Mouse (Mus musculus) CH12.LX (cell line): ENCODE measurements around the gene Vipr2. TPM values are rescaled to one million over a fixed set of nuclear protein-coding genes. Genes with fewer than 3 reads are reported as not detected.
A peak's percentile ranks its signal among the peaks of the same experiment; 100 is the strongest.

Experiments
- DNase-seq: peaks from one replicate; pipeline ENCODE4 v3.0.0-alpha.2; 2013; ENCODE audit errors: extremely low read depth
- H3K27ac ChIP-seq: 2 replicates; pipeline ENCODE4 v1.5.1; 2012; ENCODE audit warnings: low read depth, mild to moderate bottlenecking, control low read depth, moderate library complexity; ENCODE audit not compliant: insufficient read depth
- H3K27me3 ChIP-seq: replicated peaks from 2 replicates; pipeline ENCODE3; 2012; ENCODE audit warnings: inconsistent platforms
- H3K36me3 ChIP-seq, 2 experiments: replicated peaks in 1 of 2; 2 replicates each; pipeline versions ENCODE3 to v1.6.1; 2012; ENCODE audit warnings: inconsistent platforms in 1 of 2, low read length in 1 of 2, mild to moderate bottlenecking in 1 of 2, mixed read lengths in 1 of 2, moderate library complexity in 1 of 2; ENCODE audit not compliant: control insufficient read depth in 1 of 2, insufficient read depth in 1 of 2
- H3K4me1 ChIP-seq, 2 experiments: 2 replicates each; pipeline ENCODE4 v1.6.1; 2012; ENCODE audit warnings: inconsistent platforms in 1 of 2, moderate library complexity in 1 of 2; ENCODE audit not compliant: insufficient read depth in 2 of 2, control insufficient read depth in 1 of 2
- H3K4me2 ChIP-seq: 2 replicates; pipeline ENCODE4 v1.6.1; 2012; ENCODE audit warnings: low read depth, mild to moderate bottlenecking, control low read depth; ENCODE audit not compliant: poor library complexity, insufficient read depth, severe bottlenecking
- H3K4me3 ChIP-seq, 3 experiments: fragments of 150-350 bp in 1 of 3; sonication (generic) in 1 of 3; replicated peaks in 1 of 3; 2 replicates each; pipeline versions ENCODE3 to v1.5.1; 2011 to 2012; ENCODE audit warnings: low read depth in 2 of 3, low read length in 2 of 3, mild to moderate bottlenecking in 2 of 3, moderate library complexity in 2 of 3, control low read depth in 1 of 3, improper control_type of control experiment in 1 of 3, inconsistent platforms in 1 of 3, mixed read lengths in 1 of 3; ENCODE audit not compliant: poor library complexity in 1 of 3
- H3K79me2 ChIP-seq: replicated peaks from 2 replicates; pipeline ENCODE4 v1.6.1; 2012; ENCODE audit warnings: mild to moderate bottlenecking, moderate library complexity; ENCODE audit not compliant: control insufficient read depth, poor library complexity, insufficient read depth, severe bottlenecking; ENCODE audit errors: extremely low read depth
- H3K9ac ChIP-seq: 2 replicates; pipeline ENCODE4 v1.6.1; 2012; ENCODE audit warnings: low read depth, mild to moderate bottlenecking, control low read depth, moderate library complexity; ENCODE audit not compliant: insufficient read depth
- H3K9me3 ChIP-seq: replicated peaks from 2 replicates; pipeline ENCODE3; 2012; ENCODE audit warnings: low read length, inconsistent platforms, mixed read lengths
- BHLHE40 ChIP-seq: IDR thresholded peaks from 2 replicates; pipeline ENCODE4 v1.6.1; 2011; ENCODE audit warnings: mild to moderate bottlenecking, low read depth, low read length, improper control_type of control experiment
- CHD1 ChIP-seq: IDR thresholded peaks from 2 replicates; pipeline ENCODE4 v1.6.1; 2012; ENCODE audit warnings: low read depth, low read length, improper control_type of control experiment, inconsistent platforms
- CHD2 ChIP-seq: IDR thresholded peaks from 2 replicates; pipeline ENCODE4 v1.6.1; 2011; ENCODE audit warnings: low read length, improper control_type of control experiment
- CTCF ChIP-seq, 2 experiments: IDR thresholded peaks in 1 of 2; conservative IDR thresholded peaks in 1 of 2; 2 replicates each; pipeline ENCODE4 v1.5.1; 2011 to 2012; ENCODE audit warnings: low read depth in 2 of 2, low read length in 2 of 2, improper control_type of control experiment in 1 of 2, inconsistent platforms in 1 of 2, mild to moderate bottlenecking in 1 of 2, moderate library complexity in 1 of 2
- E2F4 ChIP-seq: IDR thresholded peaks from 2 replicates; pipeline ENCODE4 v1.6.1; 2011; ENCODE audit warnings: low read depth, low read length, improper control_type of control experiment; ENCODE audit not compliant: insufficient replicate concordance
- ELF1 ChIP-seq: IDR thresholded peaks from 2 replicates; pipeline ENCODE4 v1.6.1; 2014; ENCODE audit warnings: low read depth, mild to moderate bottlenecking, inconsistent platforms, low read length, improper control_type of control experiment
- ETS1 ChIP-seq: conservative IDR thresholded peaks from 2 replicates; pipeline ENCODE4 v1.6.1; 2012; ENCODE audit warnings: low read depth, mild to moderate bottlenecking, inconsistent platforms, low read length, improper control_type of control experiment, moderate library complexity
- GABPA ChIP-seq: IDR thresholded peaks from 2 replicates; pipeline ENCODE4 v1.6.1; 2012; ENCODE audit warnings: low read depth, low read length, improper control_type of control experiment, inconsistent platforms; ENCODE audit not compliant: insufficient replicate concordance
- IRF4 ChIP-seq: IDR thresholded peaks from 2 replicates; pipeline ENCODE4 v1.6.1; 2014; ENCODE audit warnings: low read depth, mild to moderate bottlenecking, inconsistent platforms, low read length, improper control_type of control experiment
- JUND ChIP-seq: conservative IDR thresholded peaks from 2 replicates; pipeline ENCODE4 v1.6.1; 2011; ENCODE audit warnings: low read depth, low read length, improper control_type of control experiment
- KAT2A ChIP-seq: IDR thresholded peaks from 2 replicates; pipeline ENCODE4 v1.6.1; 2012; ENCODE audit warnings: low read length, improper control_type of control experiment, inconsistent platforms; ENCODE audit not compliant: insufficient replicate concordance
- MAFK ChIP-seq: IDR thresholded peaks from 2 replicates; pipeline ENCODE4 v1.6.1; 2011; ENCODE audit warnings: low read length, improper control_type of control experiment; ENCODE audit not compliant: insufficient replicate concordance
- MAX ChIP-seq: IDR thresholded peaks from 2 replicates; pipeline ENCODE4 v1.6.1; 2011; ENCODE audit warnings: low read length, improper control_type of control experiment
- MEF2A ChIP-seq: IDR thresholded peaks from 2 replicates; pipeline ENCODE4 v1.6.1; 2014; ENCODE audit warnings: low read depth, mild to moderate bottlenecking, inconsistent platforms, low read length, improper control_type of control experiment, borderline replicate concordance
- MXI1 ChIP-seq: IDR thresholded peaks from 2 replicates; pipeline ENCODE4 v1.6.1; 2011; ENCODE audit warnings: mild to moderate bottlenecking, low read depth, low read length, improper control_type of control experiment
- MYC ChIP-seq: IDR thresholded peaks from 2 replicates; pipeline ENCODE4 v1.6.1; 2011; ENCODE audit warnings: low read depth, mild to moderate bottlenecking, improper control_type of control experiment, low read length
- NELFE ChIP-seq: IDR thresholded peaks from 2 replicates; pipeline ENCODE4 v1.6.1; 2011; ENCODE audit warnings: low read depth, low read length, improper control_type of control experiment
- POLR2A ChIP-seq: IDR thresholded peaks from 2 replicates; pipeline ENCODE4 v1.6.1; 2011; ENCODE audit warnings: low read depth, mild to moderate bottlenecking, improper control_type of control experiment, low read length
- RAD21 ChIP-seq: IDR thresholded peaks from 2 replicates; pipeline ENCODE4 v1.6.1; 2011; ENCODE audit warnings: low read depth, mild to moderate bottlenecking, low read length, improper control_type of control experiment, moderate library complexity
- RCOR1 ChIP-seq: conservative IDR thresholded peaks from 2 replicates; pipeline ENCODE4 v1.6.1; 2012; ENCODE audit warnings: low read depth, mild to moderate bottlenecking, inconsistent platforms, low read length, improper control_type of control experiment
- TCF12 ChIP-seq: IDR thresholded peaks from 2 replicates; pipeline ENCODE4 v1.6.1; 2014; ENCODE audit warnings: low read depth, mild to moderate bottlenecking, inconsistent platforms, low read length, improper control_type of control experiment
- USF1 ChIP-seq: IDR thresholded peaks from 2 replicates; pipeline ENCODE4 v1.6.1; 2014; ENCODE audit warnings: low read depth, mild to moderate bottlenecking, inconsistent platforms, low read length, improper control_type of control experiment
- USF2 ChIP-seq: conservative IDR thresholded peaks from 2 replicates; pipeline ENCODE4 v1.6.1; 2011; ENCODE audit warnings: low read depth, low read length, improper control_type of control experiment
- ZC3H11A ChIP-seq: IDR thresholded peaks from 2 replicates; pipeline ENCODE4 v1.6.1; 2012; ENCODE audit warnings: low read depth, mild to moderate bottlenecking, inconsistent platforms, low read length, improper control_type of control experiment
- dilution Hi-C: fragments of 300-500 bp; cut with MboI; formaldehyde crosslinking; loops from 2 replicates; pipeline ENCODE4 v1.14.3; 2020; ENCODE audit warnings: low sequenced_read_pairs; ENCODE audit not compliant: extremely low pct_unique_long_range_greater_than_20kb, extremely low pct_ligation_motif_present
- in situ Hi-C: fragments of 300-500 bp; cut with MboI; formaldehyde crosslinking; loops from 3 replicates; pipeline ENCODE4 v1.14.3; 2019; ENCODE audit warnings: low sequenced_read_pairs, low pct_ligation_motif_present, low pct_unique_long_range_greater_than_20kb, mixed read lengths
- polyA plus RNA-seq: library from polyadenylated mRNA; unstranded; fragments of >175 nt; gene quantifications from 2 replicates; pipeline ENCODE4 v1.2.1, GENCODE M21; 2012; ENCODE audit warnings: low read depth; ENCODE audit not compliant: insufficient read length
- total RNA-seq, 2 experiments: library from RNA; depleted of rRNA; stranded (reverse); fragments of 300-350 nt in 1 of 2; fragments of >200 nt in 1 of 2; gene quantifications; 2 replicates each; pipeline ENCODE4 v1.2.3; 2012 to 2014

Gene Vipr2
- total and polyA plus RNA-seq, 3 experiments = 0.05 to 0.19 TPM; not detected in 1

DNA sequence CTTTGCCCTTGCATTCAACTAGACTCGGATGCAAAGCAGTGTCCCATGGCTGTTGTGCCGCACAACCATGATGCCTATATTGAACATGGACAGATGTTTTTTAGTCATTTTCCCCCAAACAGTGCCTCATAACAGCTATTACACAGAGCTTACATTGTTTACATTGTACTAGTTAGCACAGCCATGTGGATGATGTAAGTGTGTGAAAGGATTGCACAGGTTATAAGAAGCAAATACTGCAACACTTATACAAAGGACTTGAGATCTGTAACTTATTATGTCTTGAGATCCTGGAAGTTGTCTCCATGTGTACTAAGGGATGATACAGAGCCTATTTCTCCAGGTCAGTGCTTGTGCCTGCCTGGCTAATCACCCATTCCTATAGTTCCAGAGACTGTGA lies 24.4 kb downstream of the Vipr2 start:
- Histone ChIP-seq H3K79me2 (no peaks in the 10 kb centered on the region), H3K36me3 (no peaks in the 10 kb centered on the region), H3K9me3 (no peaks in the 10 kb centered on the region), H3K9ac (peak overlapping the region; percentile 33; the same call in 1 of the 2 replicates), H3K4me3 (no peak overlapping the region), H3K4me1 (peaks cover 0 to 4% of the 10 kb centered on the region in 2 experiments; a peak in 1 of 4 replicates), H3K27me3 (no peaks in the 10 kb centered on the region), H3K27ac (no peak overlapping the region), H3K4me2 (no peak overlapping the region)
- in situ Hi-C loops = no loop called here
- DNase-seq = no peak
- no peak for TF ChIP-seq POLR2A
- TF ChIP-seq GABPA = no peak
- no peak for TF ChIP-seq RCOR1
- TF ChIP-seq CHD1 = no peak
- no peak for TF ChIP-seq MAFK
- no peak for TF ChIP-seq ZC3H11A
- no peak for TF ChIP-seq MXI1
- no peak for TF ChIP-seq E2F4
- no peak for TF ChIP-seq MAX
- TF ChIP-seq USF1 = no peak
- no peak for TF ChIP-seq NELFE
- dilution Hi-C loops = no loop called here

DNA sequence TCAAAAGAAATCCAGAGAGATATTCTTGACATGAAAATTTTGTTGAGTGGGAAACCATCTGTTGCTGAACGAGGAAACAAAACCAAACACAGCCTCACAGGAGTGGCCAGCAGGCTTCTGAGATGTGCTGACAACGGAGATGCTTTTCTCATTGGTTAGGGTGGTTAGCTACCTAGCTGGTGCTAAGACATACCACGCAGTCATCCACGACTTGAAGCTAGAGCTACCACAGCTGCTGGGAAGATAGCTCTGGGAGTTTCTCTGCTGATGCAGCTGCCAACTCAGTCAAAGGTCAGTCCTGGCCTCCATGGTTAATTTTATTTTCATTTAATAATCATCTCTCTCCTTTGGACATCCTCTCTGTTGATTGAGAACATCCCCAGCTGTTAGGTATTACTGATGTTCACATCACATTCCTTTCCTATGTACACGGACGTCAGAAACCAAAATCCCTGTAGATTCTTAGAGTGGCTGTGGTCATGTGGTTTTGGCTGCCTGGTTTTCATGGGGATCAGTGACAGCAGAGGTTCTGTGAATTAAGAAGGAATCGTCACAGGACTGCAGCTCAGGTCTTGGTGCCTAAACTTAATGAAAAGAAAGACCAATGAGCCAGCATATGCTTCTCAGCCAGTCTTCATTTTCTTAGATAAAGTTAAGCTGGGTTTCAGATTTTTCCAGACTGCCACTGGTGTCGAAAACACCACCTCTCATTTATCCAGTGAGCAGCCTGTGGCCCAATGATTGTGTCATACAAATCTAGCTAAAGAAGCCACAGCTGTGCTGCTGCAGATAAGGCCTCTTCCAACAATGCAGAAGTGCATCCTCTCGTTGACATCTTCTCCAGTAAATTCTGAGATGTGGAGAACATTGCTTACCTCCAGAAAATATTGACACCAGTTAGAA lies 32.2 kb downstream of the Vipr2 start:
- 0 out of 4 replicates have a peak, but pooled peaks cover 0 to 3% of the 10 kb centered on the region in 2 experiments for H3K4me1 ChIP-seq
- H3K9me3 ChIP-seq = no peaks in the 10 kb centered on the region
- H3K9ac ChIP-seq = no peak overlapping the region
- dilution Hi-C loops = no loop called here
- no peak overlapping the region for H3K4me2 ChIP-seq
- no peak overlapping the region for H3K4me3 ChIP-seq
- no peaks in the 10 kb centered on the region for H3K36me3 ChIP-seq
- H3K79me2 ChIP-seq = no peaks in the 10 kb centered on the region
- no peak for DNase-seq
- H3K27ac ChIP-seq = no peak overlapping the region
- no peak for TF ChIP-seq MEF2A
- TF ChIP-seq CHD2 = no peak
- TF ChIP-seq MAX = no peak
- no peak for TF ChIP-seq ZC3H11A
- no peak for TF ChIP-seq GABPA
- no peak for TF ChIP-seq MYC
- no peak for TF ChIP-seq E2F4
- no peak for TF ChIP-seq KAT2A
- no peak for TF ChIP-seq TCF12
- TF ChIP-seq ETS1 = no peak
- TF ChIP-seq IRF4 = no peak
- TF ChIP-seq USF1 = no peak
- TF ChIP-seq CTCF (conservative IDR thresholded peaks at IDR 0.05 in 1 of 2, IDR thresholded peaks at IDR 0.05 in 1 of 2; ENCODE audit: low read depth in 2 of 2, low read length in 2 of 2) = no peak
- no peak for TF ChIP-seq RAD21
- TF ChIP-seq CHD1 = no peak
- TF ChIP-seq ELF1 = no peak
- TF ChIP-seq BHLHE40 = no peak
- no peak for TF ChIP-seq USF2
- no peak for TF ChIP-seq JUND
- TF ChIP-seq, all 38 proteins: peak for 0
- no peaks in the 10 kb centered on the region for H3K27me3 ChIP-seq
- in situ Hi-C loops = no loop called here
